Mouse (Mus musculus) lung, adult 2 months (tissue): ENCODE results near the gene Bpi. TPM values are rescaled to one million over a fixed set of nuclear protein-coding genes. Genes with fewer than 3 reads are reported as not detected.

ENCODE experiments used
- DNase-seq: peaks from one replicate; pipeline ENCODE4 v3.0.0; 2022
- H3K4me1 ChIP-seq: fragments of 200-500 bp; 2 replicates; pipeline ENCODE4 v1.6.1; 2011; ENCODE audit warnings: low read length; ENCODE audit not compliant: control insufficient read depth, insufficient read depth
- H3K4me3 ChIP-seq: fragments of 200-500 bp; replicated peaks from 2 replicates; pipeline ENCODE3; 2011; ENCODE audit warnings: low read depth, mild to moderate bottlenecking, control low read depth, low read length; ENCODE audit errors: extremely low read depth
- CTCF ChIP-seq: fragments of 200-500 bp; IDR thresholded peaks from 2 replicates; pipeline ENCODE4 v1.5.1; 2011; ENCODE audit warnings: mild to moderate bottlenecking, low read length, control low read depth; ENCODE audit not compliant: insufficient read depth
- POLR2A ChIP-seq: fragments of 200-500 bp; IDR thresholded peaks from 2 replicates; pipeline ENCODE4 v1.6.1; 2011; ENCODE audit warnings: low read depth, mild to moderate bottlenecking, control low read depth, low read length, borderline replicate concordance; ENCODE audit errors: extremely low read depth
- WGBS: fragments of 180-500 bp; shearing (Covaris S2); methylation state at CpG from one replicate; pipeline ENCODE4 v1.1.7; 2018; 5-methylcytosine and 5-hydroxymethylcytosine counted together
- polyA plus RNA-seq: library from polyadenylated mRNA; depleted of rRNA; stranded (reverse); fragments of >200 nt; gene quantifications from 2 replicates; pipeline ENCODE4 v1.2.3, GENCODE M21; 2012

Gene Bpi
- polyA plus RNA-seq, 1 experiment: not detected

- DNase-seq: no peak
- WGBS: 16% methylated on average over 5 of the region's 5 CpGs
Observed at GRCm38 (mm10) chr2:158256894-158257293, 1.0 kb upstream of the Bpi start.

GRCm38 (mm10) chr2:158258781-158259180 lies 887 bp downstream of the Bpi start:
- Histone ChIP-seq H3K4me3 (no peak overlapping the region), H3K4me1 (no peaks in the 10 kb centered on the region)
- TF ChIP-seq CTCF (peak; percentile 81), POLR2A (no peak)
- 14% methylated on average over 12 of the region's 12 CpGs for WGBS
- DNase-seq: peak; percentile 73

More at GRCm38 (mm10) chr2:158256894-158257293, 1.0 kb upstream of the Bpi start:
- Histone ChIP-seq H3K4me3 (no peak overlapping the region), H3K4me1 (no peaks in the 10 kb centered on the region)
- no peak for TF ChIP-seq CTCF
- no peak for TF ChIP-seq POLR2A

- no peak for TF ChIP-seq POLR2A
- TF ChIP-seq CTCF: no peak
- H3K4me3 ChIP-seq: no peak overlapping the region
- 62% methylated on average over 8 of the region's 8 CpGs for WGBS
- DNase-seq: no peak
- H3K4me1 ChIP-seq: no peaks in the 10 kb centered on the region
Observed at GRCm38 (mm10) chr2:158259498-158259897, 1.6 kb downstream of the Bpi start.

- DNase-seq: no peak
- WGBS: 81% methylated on average over 3 of the region's 3 CpGs
- H3K4me3 ChIP-seq: no peak overlapping the region
- H3K4me1 ChIP-seq: no peaks in the 10 kb centered on the region
- TF ChIP-seq CTCF (no peak), POLR2A (no peak)
Observed at GRCm38 (mm10) chr2:158264877-158265276, 7.0 kb downstream of the Bpi start.

GRCm38 (mm10) chr2:158270017-158270416 lies 12.1 kb downstream of the Bpi start:
- Histone ChIP-seq H3K4me1 (no peaks in the 10 kb centered on the region), H3K4me3 (no peak overlapping the region)
- no peak for DNase-seq
- WGBS: 87% methylated on average over 8 of the region's 8 CpGs
- TF ChIP-seq POLR2A (no peak), CTCF (no peak)

GRCm38 (mm10) chr2:158273646-158274045 lies 15.8 kb downstream of the Bpi start:
- 12% methylated on average over 2 of the region's 2 CpGs for WGBS
- H3K4me3 ChIP-seq: no peak overlapping the region
- DNase-seq: no peak
- no peak for TF ChIP-seq POLR2A
- no peak for TF ChIP-seq CTCF
- no peaks in the 10 kb centered on the region for H3K4me1 ChIP-seq

GRCm38 (mm10) chr2:158275349-158275748 lies 17.5 kb downstream of the Bpi start:
- WGBS: 93% methylated on average over 3 of the region's 3 CpGs
- no peaks in the 10 kb centered on the region for H3K4me1 ChIP-seq
- H3K4me3 ChIP-seq: no peak overlapping the region
- no peak for TF ChIP-seq POLR2A
- no peak for TF ChIP-seq CTCF
- DNase-seq: no peak

- Histone ChIP-seq H3K4me1 (no peaks in the 10 kb centered on the region), H3K4me3 (no peak overlapping the region)
- TF ChIP-seq POLR2A: no peak
- TF ChIP-seq CTCF: no peak
- WGBS: 75% methylated on average over 4 of the region's 4 CpGs
- DNase-seq: no peak
Observed at GRCm38 (mm10) chr2:158275811-158276210, 17.9 kb downstream of the Bpi start.

- TF ChIP-seq POLR2A (no peak), CTCF (no peak)
Observed at GRCm38 (mm10) chr2:158276451-158276850, 18.6 kb downstream of the Bpi start.

GRCm38 (mm10) chr2:158276878-158277277 lies 19.0 kb downstream of the Bpi start:
- TF ChIP-seq CTCF (no peak), POLR2A (no peak)
- Histone ChIP-seq H3K4me3 (no peak overlapping the region), H3K4me1 (no peaks in the 10 kb centered on the region)
- WGBS: 61% methylated on average over 4 of the region's 4 CpGs
- no peak for DNase-seq

More at GRCm38 (mm10) chr2:158276451-158276850, 18.6 kb downstream of the Bpi start:
- H3K4me1 ChIP-seq: no peaks in the 10 kb centered on the region
- no peak for DNase-seq
- WGBS: 78% methylated on average over 6 of the region's 6 CpGs
- no peak overlapping the region for H3K4me3 ChIP-seq

GRCm38 (mm10) chr2:158279656-158280055 lies 21.8 kb downstream of the Bpi start:
- DNase-seq: no peak
- no peak overlapping the region for H3K4me3 ChIP-seq
- TF ChIP-seq POLR2A (no peak), CTCF (no peak)
- H3K4me1 ChIP-seq: no peaks in the 10 kb centered on the region
- 90% methylated on average over 4 of the region's 4 CpGs for WGBS
